Mouse (Mus musculus): ENCODE results near the gene Fyn. TPM values are rescaled to one million over a fixed set of nuclear protein-coding genes. Genes with fewer than 3 reads are reported as not detected.

Fyn gene
- total and polyA plus RNA-seq, 3 experiments, result 89.7 to 127 (median 101) TPM

DNA sequence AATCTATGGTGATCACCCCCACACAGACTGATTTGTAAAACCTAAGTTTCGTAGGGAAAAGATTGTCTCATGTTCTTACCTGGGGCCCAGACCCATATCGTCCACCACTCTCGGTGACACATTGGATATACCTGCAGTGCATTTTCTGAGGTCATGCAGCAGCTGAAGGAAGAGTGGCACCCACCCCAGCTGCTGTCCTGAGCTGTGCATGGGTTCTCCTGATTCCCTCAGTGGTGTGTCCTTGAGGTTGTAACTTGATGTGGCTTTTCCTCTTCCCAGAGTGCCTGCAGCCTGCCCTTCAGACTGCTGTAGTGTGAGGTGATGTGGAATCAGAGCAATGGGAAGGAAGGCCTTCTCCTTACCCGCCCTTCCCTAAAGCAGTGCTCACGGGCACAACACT is 95.7 kb downstream of the Fyn start:
- no peak for ATAC-seq (ENCODE audit: extremely low read depth, insufficient number of reproducible peaks, low FRiP score, poor library complexity, severe bottlenecking)
- peaks cover 82% of the 10 kb centered on the region for H3K36me3 ChIP-seq (replicated peaks)

DNA sequence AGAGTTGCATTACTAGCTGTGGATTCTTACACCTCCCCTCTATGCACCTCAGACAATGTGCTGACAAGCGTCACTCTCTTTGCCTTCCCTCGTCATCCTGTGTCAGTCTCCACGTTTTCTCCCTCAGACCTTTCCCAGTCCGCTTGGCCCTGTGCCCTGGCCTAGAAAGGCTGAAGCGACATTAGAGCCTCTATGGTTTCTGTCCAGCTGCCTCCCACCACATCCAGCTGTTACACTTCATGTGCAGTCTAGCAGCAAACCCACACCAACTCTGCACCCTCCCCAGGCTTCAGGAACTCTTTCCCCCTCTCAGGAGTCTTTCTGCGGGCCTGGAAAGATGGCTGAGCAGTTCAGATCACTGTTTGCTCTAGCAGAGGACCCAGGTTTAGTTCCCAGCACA is 98.7 kb downstream of the Fyn start:
- Histone ChIP-seq H3K27me3 (ENCODE audit: insufficient read depth, low read length) (no peaks in the 10 kb centered on the region), H3K4me3 (ENCODE audit: low read depth, low read length) (no peak overlapping the region), H3K36me3 (replicated peaks) (peaks cover 88% of the 10 kb centered on the region), H3K9me3 (replicated peaks) (no peaks in the 10 kb centered on the region), H3K4me1 (ENCODE audit: insufficient read depth, low read depth, low read length) (peaks cover 10% of the 10 kb centered on the region)
- no peak for DNase-seq (ENCODE audit: low spot score)
- no peak for TF ChIP-seq POLR2AphosphoS5 (IDR thresholded peaks at IDR 0.05; ENCODE audit: insufficient replicate concordance, low read depth, low read length)
- TF ChIP-seq TAL1 (conservative IDR thresholded peaks at IDR 0.05; ENCODE audit: low read depth, low read length), result no peak
- no peak for TF ChIP-seq GATA2 (IDR thresholded peaks at IDR 0.05; ENCODE audit: borderline replicate concordance, low read depth, low read length)
- TF ChIP-seq CTCF (IDR thresholded peaks at IDR 0.05; ENCODE audit: low read depth, low read length), result no peak
- TF ChIP-seq GATA1 (IDR thresholded peaks at IDR 0.05; ENCODE audit: borderline replicate concordance, low read length), result no peak
- ATAC-seq (ENCODE audit: extremely low read depth, insufficient number of reproducible peaks, low FRiP score, poor library complexity, severe bottlenecking), result no peak

More for the DNA sequence above, 95.7 kb downstream of the Fyn start:
- DNase-seq (ENCODE audit: low spot score), result no peak
- peaks cover 17% of the 10 kb centered on the region for H3K4me1 ChIP-seq (ENCODE audit: insufficient read depth, low read depth, low read length)
- no peaks in the 10 kb centered on the region for H3K27me3 ChIP-seq (ENCODE audit: insufficient read depth, low read length)
- no peak overlapping the region for H3K4me3 ChIP-seq (ENCODE audit: low read depth, low read length)
- TF ChIP-seq POLR2AphosphoS5 (IDR thresholded peaks at IDR 0.05; ENCODE audit: insufficient replicate concordance, low read depth, low read length), result no peak
- no peak for TF ChIP-seq GATA1 (IDR thresholded peaks at IDR 0.05; ENCODE audit: borderline replicate concordance, low read length)
- no peak for TF ChIP-seq TAL1 (conservative IDR thresholded peaks at IDR 0.05; ENCODE audit: low read depth, low read length)
- no peak for TF ChIP-seq GATA2 (IDR thresholded peaks at IDR 0.05; ENCODE audit: borderline replicate concordance, low read depth, low read length)
- no peak for TF ChIP-seq CTCF (IDR thresholded peaks at IDR 0.05; ENCODE audit: low read depth, low read length)
- no peaks in the 10 kb centered on the region for H3K9me3 ChIP-seq (replicated peaks)

DNA sequence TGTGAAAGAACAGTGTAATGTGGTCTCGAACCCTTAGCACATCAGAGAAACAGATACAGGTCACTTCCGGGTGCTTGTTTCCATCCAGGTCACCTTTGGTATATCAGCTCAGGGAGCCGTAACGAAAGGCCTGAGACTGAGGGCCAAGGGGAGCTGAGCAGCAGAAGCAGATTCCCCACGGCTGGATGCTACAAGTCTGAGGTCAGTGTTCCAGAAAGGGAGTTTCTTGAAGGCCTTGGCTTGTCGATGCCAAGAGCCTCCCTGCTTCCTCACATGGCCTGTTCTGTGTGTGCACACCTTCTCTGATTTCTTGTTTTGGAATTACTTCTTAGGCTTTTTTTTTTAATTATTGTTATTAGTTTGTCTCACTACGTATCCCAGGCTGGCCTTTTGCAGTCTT is 99.2 kb downstream of the Fyn start:
- ATAC-seq (ENCODE audit: extremely low read depth, insufficient number of reproducible peaks, low FRiP score, poor library complexity, severe bottlenecking) (no peak), DNase-seq (ENCODE audit: low spot score) (no peak)
- Histone ChIP-seq H3K9me3 (replicated peaks) (no peaks in the 10 kb centered on the region), H3K4me1 (ENCODE audit: insufficient read depth, low read depth, low read length) (peaks cover 10% of the 10 kb centered on the region), H3K27me3 (ENCODE audit: insufficient read depth, low read length) (no peaks in the 10 kb centered on the region), H3K36me3 (replicated peaks) (peaks cover 83% of the 10 kb centered on the region), H3K4me3 (ENCODE audit: low read depth, low read length) (no peak overlapping the region)
- TF ChIP-seq GATA2 (IDR thresholded peaks at IDR 0.05; ENCODE audit: borderline replicate concordance, low read depth, low read length) (no peak), POLR2AphosphoS5 (IDR thresholded peaks at IDR 0.05; ENCODE audit: insufficient replicate concordance, low read depth, low read length) (no peak), CTCF (IDR thresholded peaks at IDR 0.05; ENCODE audit: low read depth, low read length) (no peak), GATA1 (IDR thresholded peaks at IDR 0.05; ENCODE audit: borderline replicate concordance, low read length) (no peak), TAL1 (conservative IDR thresholded peaks at IDR 0.05; ENCODE audit: low read depth, low read length) (no peak)

DNA sequence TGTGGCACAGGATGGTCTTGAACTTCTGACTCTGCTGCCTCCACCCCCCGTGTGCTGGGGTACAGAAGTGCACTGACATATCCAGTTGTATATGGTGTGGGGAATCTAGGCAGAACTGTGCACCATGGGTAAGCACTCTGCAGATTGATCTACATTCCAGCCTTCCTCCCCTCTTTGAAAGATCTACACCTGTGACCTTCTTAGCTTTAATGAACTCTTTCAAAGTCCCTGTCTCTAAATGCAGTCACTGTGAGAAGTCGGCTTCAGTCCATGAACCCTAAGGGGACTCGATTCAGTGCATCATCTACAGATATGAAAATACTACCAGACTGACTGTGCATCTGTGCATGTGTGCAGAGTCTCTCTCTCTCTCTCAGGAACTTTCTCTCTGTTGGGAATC is 99.9 kb downstream of the Fyn start:
- Histone ChIP-seq H3K4me1 (ENCODE audit: insufficient read depth, low read depth, low read length) (peaks cover 10% of the 10 kb centered on the region), H3K36me3 (replicated peaks) (peaks cover 85% of the 10 kb centered on the region), H3K9me3 (replicated peaks) (no peaks in the 10 kb centered on the region), H3K27me3 (ENCODE audit: insufficient read depth, low read length) (no peaks in the 10 kb centered on the region), H3K4me3 (ENCODE audit: low read depth, low read length) (no peak overlapping the region)
- DNase-seq (ENCODE audit: low spot score) (no peak), ATAC-seq (ENCODE audit: extremely low read depth, insufficient number of reproducible peaks, low FRiP score, poor library complexity, severe bottlenecking) (no peak)
- TF ChIP-seq POLR2AphosphoS5 (IDR thresholded peaks at IDR 0.05; ENCODE audit: insufficient replicate concordance, low read depth, low read length), result no peak
- TF ChIP-seq GATA1 (IDR thresholded peaks at IDR 0.05; ENCODE audit: borderline replicate concordance, low read length), result no peak
- TF ChIP-seq CTCF (IDR thresholded peaks at IDR 0.05; ENCODE audit: low read depth, low read length), result no peak
- TF ChIP-seq GATA2 (IDR thresholded peaks at IDR 0.05; ENCODE audit: borderline replicate concordance, low read depth, low read length), result no peak
- TF ChIP-seq TAL1 (conservative IDR thresholded peaks at IDR 0.05; ENCODE audit: low read depth, low read length), result no peak

DNA sequence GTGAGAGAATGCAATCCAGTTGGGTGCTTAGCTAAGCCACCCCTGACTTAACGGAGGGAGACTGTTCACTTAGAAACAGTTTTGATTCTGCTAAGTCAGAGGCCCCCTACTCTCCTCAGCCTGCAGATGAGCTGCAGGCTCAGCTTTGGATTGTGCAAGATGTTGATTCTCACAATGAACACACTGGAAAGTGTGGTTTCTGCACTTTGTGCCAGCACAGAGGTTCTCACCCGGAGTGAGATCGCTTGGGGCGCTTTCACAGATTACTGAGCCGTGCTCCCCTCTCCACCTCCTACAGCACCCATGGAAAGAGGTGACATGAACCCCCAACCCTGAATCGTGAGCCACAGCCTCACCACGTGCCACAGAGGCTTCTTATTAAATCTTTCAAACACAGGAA is 100.7 kb downstream of the Fyn start:
- Histone ChIP-seq H3K36me3 (replicated peaks) (peaks cover 84% of the 10 kb centered on the region), H3K4me3 (ENCODE audit: low read depth, low read length) (no peak overlapping the region), H3K9me3 (replicated peaks) (no peaks in the 10 kb centered on the region), H3K4me1 (ENCODE audit: insufficient read depth, low read depth, low read length) (peaks cover 10% of the 10 kb centered on the region), H3K27me3 (ENCODE audit: insufficient read depth, low read length) (no peaks in the 10 kb centered on the region)
- TF ChIP-seq GATA1 (IDR thresholded peaks at IDR 0.05; ENCODE audit: borderline replicate concordance, low read length) (no peak), POLR2AphosphoS5 (IDR thresholded peaks at IDR 0.05; ENCODE audit: insufficient replicate concordance, low read depth, low read length) (no peak), GATA2 (IDR thresholded peaks at IDR 0.05; ENCODE audit: borderline replicate concordance, low read depth, low read length) (no peak), CTCF (IDR thresholded peaks at IDR 0.05; ENCODE audit: low read depth, low read length) (no peak), TAL1 (conservative IDR thresholded peaks at IDR 0.05; ENCODE audit: low read depth, low read length) (no peak)
- DNase-seq (ENCODE audit: low spot score) (no peak), ATAC-seq (ENCODE audit: extremely low read depth, insufficient number of reproducible peaks, low FRiP score, poor library complexity, severe bottlenecking) (no peak)

DNA sequence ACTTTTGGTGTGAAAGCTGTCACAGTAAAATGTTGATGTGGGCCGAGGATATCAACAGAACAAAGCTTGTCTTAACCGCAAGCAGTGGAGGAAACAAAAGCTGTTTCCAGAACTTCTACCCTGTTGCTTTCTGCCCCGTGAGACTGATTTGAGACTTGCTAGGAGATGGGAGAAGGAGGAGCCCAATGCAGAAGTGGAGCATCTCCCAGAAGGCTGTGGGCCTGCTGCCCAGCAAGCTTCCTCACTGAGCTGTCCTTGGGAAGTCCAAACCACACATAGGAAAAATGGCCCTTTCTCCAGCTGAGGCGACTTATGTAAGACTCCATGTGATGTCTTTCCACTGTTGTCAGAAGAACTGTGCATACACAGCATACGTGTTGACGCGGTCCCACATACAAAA is 101.7 kb downstream of the Fyn start:
- Histone ChIP-seq H3K27me3 (ENCODE audit: insufficient read depth, low read length) (no peaks in the 10 kb centered on the region), H3K4me1 (ENCODE audit: insufficient read depth, low read depth, low read length) (peaks cover 10% of the 10 kb centered on the region), H3K4me3 (ENCODE audit: low read depth, low read length) (no peak overlapping the region), H3K36me3 (replicated peaks) (peaks cover 76% of the 10 kb centered on the region), H3K9me3 (replicated peaks) (no peaks in the 10 kb centered on the region)
- TF ChIP-seq GATA1 (IDR thresholded peaks at IDR 0.05; ENCODE audit: borderline replicate concordance, low read length) (no peak), GATA2 (IDR thresholded peaks at IDR 0.05; ENCODE audit: borderline replicate concordance, low read depth, low read length) (no peak)
- DNase-seq (ENCODE audit: low spot score), result no peak
- no peak for ATAC-seq (ENCODE audit: extremely low read depth, insufficient number of reproducible peaks, low FRiP score, poor library complexity, severe bottlenecking)
